Mouse (Mus musculus): ENCODE data around the gene Vmn1r56. TPM values are rescaled to one million over a fixed set of nuclear protein-coding genes. Genes with fewer than 3 reads are reported as not detected.
"Not testable (repeated sequence)": the region's sequence is repeated elsewhere in the genome, so short reads cannot be mapped to it uniquely, and the experiment has no call there.

Vmn1r56 gene
- polyA plus RNA-seq (2015; fragmentation: Nextera tagmentation; extraction: Ambion mirVana) = not detected in 2 replicates

DNA sequence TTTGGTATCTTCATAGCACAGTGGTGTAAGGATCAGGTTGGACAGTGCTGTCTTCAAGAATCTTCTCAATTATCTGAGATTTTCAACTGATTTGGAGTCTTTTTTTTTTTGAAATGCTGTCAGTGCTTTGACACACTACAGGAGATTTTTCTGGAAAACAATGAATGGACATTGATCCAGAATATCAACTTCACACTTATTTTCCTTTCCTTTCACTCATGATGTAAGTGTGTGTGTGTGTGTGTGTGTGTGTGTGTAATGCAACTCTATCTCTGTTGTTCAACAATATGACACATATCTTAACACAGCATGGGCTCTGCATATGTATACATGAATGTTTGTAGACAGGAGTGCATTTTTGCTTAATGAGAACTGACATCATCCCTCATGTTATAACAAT is at the start of gene Vmn1r56:
Gene Vmn1r56, minus strand, starts transcription at position 101 of the 400 bp plus-strand sequence.
- not testable (repeated sequence) for H3K27me3 ChIP-seq (ENCODE audit: control insufficient read depth, insufficient read depth, low read length); H3K4me2 ChIP-seq (ENCODE audit: low read depth, low read length); H3K9me3 ChIP-seq (replicated peaks; ENCODE audit: control insufficient read depth, low read length); ATAC-seq (replicated peaks; ENCODE audit: extremely low read depth, insufficient read depth, low FRiP score); H3K9ac ChIP-seq (ENCODE audit: low read length); H3K36me3 ChIP-seq (ENCODE audit: control insufficient read depth, insufficient read depth); H3K27ac ChIP-seq (ENCODE audit: low read length); H3K4me3 ChIP-seq (ENCODE audit: low read length); H3K4me1 ChIP-seq (ENCODE audit: control insufficient read depth, insufficient read depth, low read length)

DNA sequence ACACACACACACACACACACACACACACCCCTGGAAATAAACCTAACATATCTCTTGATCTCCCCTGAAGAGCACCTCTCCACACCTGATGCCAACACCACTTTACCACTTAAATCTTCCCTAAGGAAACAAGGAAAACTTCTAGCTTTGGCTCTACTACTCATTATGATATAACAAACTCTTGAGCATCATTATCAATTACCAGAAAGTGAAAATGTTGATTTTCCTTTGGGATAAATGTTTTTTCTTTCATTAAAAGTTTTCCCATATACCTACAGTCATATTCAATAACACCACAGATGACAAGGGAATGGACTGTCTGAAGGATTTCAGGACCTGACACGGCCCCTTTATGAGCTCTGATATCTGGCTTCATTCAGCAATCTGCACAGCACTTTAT is 21.6 kb upstream of the Vmn1r56 start, which contains the start of gene Vmn1r57:
Gene Vmn1r57, plus strand, starts transcription at position 301 of the 400 bp plus-strand sequence.
- not testable (repeated sequence) for H3K9ac ChIP-seq (ENCODE audit: low read length); H3K27ac ChIP-seq (ENCODE audit: low read length); H3K4me2 ChIP-seq (ENCODE audit: low read depth, low read length); H3K27me3 ChIP-seq (ENCODE audit: control insufficient read depth, insufficient read depth, low read length); ATAC-seq (replicated peaks; ENCODE audit: extremely low read depth, insufficient read depth, low FRiP score); H3K4me1 ChIP-seq (ENCODE audit: control insufficient read depth, insufficient read depth, low read length); H3K4me3 ChIP-seq (ENCODE audit: low read length); H3K9me3 ChIP-seq (replicated peaks; ENCODE audit: control insufficient read depth, low read length); H3K36me3 ChIP-seq (ENCODE audit: control insufficient read depth, insufficient read depth)
- WGBS = 28% methylated on average over 1 of the region's 1 CpGs

DNA sequence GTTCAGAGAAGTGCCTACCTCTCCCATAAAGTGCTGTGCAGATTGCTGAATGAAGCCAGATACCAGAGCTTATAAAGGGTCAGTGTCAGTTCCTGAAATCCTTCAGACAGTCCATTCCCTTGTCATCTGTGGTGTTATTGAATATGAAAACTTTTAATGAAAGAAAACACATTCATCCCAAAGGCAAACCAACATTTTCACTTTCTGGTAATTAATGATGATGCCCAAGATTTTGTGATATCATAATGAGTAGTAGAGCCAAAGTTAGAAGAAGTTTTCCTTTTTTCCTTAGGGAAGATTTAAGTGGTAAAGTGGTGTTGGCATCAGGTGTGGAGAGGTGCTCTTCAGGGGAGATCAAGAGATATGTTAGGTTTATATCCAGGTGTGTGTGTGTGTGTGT is 47.0 kb downstream of the Vmn1r56 start, which contains the start of gene Vmn1r55:
Gene Vmn1r55, minus strand, starts transcription at position 101 of the 400 bp plus-strand sequence.
- H3K9ac ChIP-seq (ENCODE audit: low read length); H3K36me3 ChIP-seq (ENCODE audit: control insufficient read depth, insufficient read depth); H3K27ac ChIP-seq (ENCODE audit: low read length); H3K4me2 ChIP-seq (ENCODE audit: low read depth, low read length); H3K4me3 ChIP-seq (ENCODE audit: low read length); H3K4me1 ChIP-seq (ENCODE audit: control insufficient read depth, insufficient read depth, low read length); ATAC-seq (replicated peaks; ENCODE audit: extremely low read depth, insufficient read depth, low FRiP score); H3K9me3 ChIP-seq (replicated peaks; ENCODE audit: control insufficient read depth, low read length); H3K27me3 ChIP-seq (ENCODE audit: control insufficient read depth, insufficient read depth, low read length): not testable (repeated sequence)

Other genes starting within 250 kb of the Vmn1r56 start
- 5.9 and 10.4 TPM in 2 replicates for gene Sbk2, start 232.3 kb downstream of the Vmn1r56 start, polyA plus RNA-seq (2015; fragmentation: Nextera tagmentation; extraction: Ambion mirVana)
- gene Sbk3, start 225.6 kb downstream of the Vmn1r56 start, polyA plus RNA-seq (2015; fragmentation: Nextera tagmentation; extraction: Ambion mirVana) = 0.72 and 0.84 TPM in 2 replicates
- 25.8 and 31.3 TPM in 2 replicates for gene Zfp579, start 200.6 kb downstream of the Vmn1r56 start, polyA plus RNA-seq (2015; fragmentation: Nextera tagmentation; extraction: Ambion mirVana)
- 14.1 and 15.1 TPM in 2 replicates for gene Zfp524, start 182.3 kb downstream of the Vmn1r56 start, polyA plus RNA-seq (2015; fragmentation: Nextera tagmentation; extraction: Ambion mirVana)
- 25.6 and 26.2 TPM in 2 replicates for gene Fiz1, start 182.1 kb downstream of the Vmn1r56 start, polyA plus RNA-seq (2015; fragmentation: Nextera tagmentation; extraction: Ambion mirVana)
- 0.95 TPM in 1 of 2 replicates, not detected in the other for gene Gm44973, start 181.3 kb downstream of the Vmn1r56 start, polyA plus RNA-seq (2015; fragmentation: Nextera tagmentation; extraction: Ambion mirVana)
- 3.9 and 4.0 TPM in 2 replicates for gene Zfp865, start 176.4 kb downstream of the Vmn1r56 start, polyA plus RNA-seq (2015; fragmentation: Nextera tagmentation; extraction: Ambion mirVana)
- gene Ccdc106, start 176.2 kb downstream of the Vmn1r56 start, polyA plus RNA-seq (2015; fragmentation: Nextera tagmentation; extraction: Ambion mirVana) = 1.5 and 2.3 TPM in 2 replicates
- not detected in 2 replicates for gene 4632433K11Rik, start 162.6 kb downstream of the Vmn1r56 start, polyA plus RNA-seq (2015; fragmentation: Nextera tagmentation; extraction: Ambion mirVana)
- gene Zfp784, start 158.3 kb downstream of the Vmn1r56 start, polyA plus RNA-seq (2015; fragmentation: Nextera tagmentation; extraction: Ambion mirVana) = 6.3 and 6.8 TPM in 2 replicates
- 14.9 and 15.2 TPM in 2 replicates for gene Zfp580, start 145.2 kb downstream of the Vmn1r56 start, polyA plus RNA-seq (2015; fragmentation: Nextera tagmentation; extraction: Ambion mirVana)
- gene U2af2, start 134.6 kb downstream of the Vmn1r56 start, polyA plus RNA-seq (2015; fragmentation: Nextera tagmentation; extraction: Ambion mirVana) = 72.8 and 75.3 TPM in 2 replicates
- 55.8 and 56.9 TPM in 2 replicates for gene Epn1, start 116.5 kb downstream of the Vmn1r56 start, polyA plus RNA-seq (2015; fragmentation: Nextera tagmentation; extraction: Ambion mirVana)
- not detected in 2 replicates for gene Rfpl4, start 79.8 kb downstream of the Vmn1r56 start, polyA plus RNA-seq (2015; fragmentation: Nextera tagmentation; extraction: Ambion mirVana)
- gene Rasl2-9, start 70.8 kb downstream of the Vmn1r56 start, polyA plus RNA-seq (2015; fragmentation: Nextera tagmentation; extraction: Ambion mirVana) = 1.8 and 2.7 TPM in 2 replicates
- gene Vmn1r55, start 47.1 kb downstream of the Vmn1r56 start, polyA plus RNA-seq (2015; fragmentation: Nextera tagmentation; extraction: Ambion mirVana) = 0.01 TPM in 1 of 2 replicates, not detected in the other
- gene Vmn1r57, start 21.7 kb upstream of the Vmn1r56 start, polyA plus RNA-seq (2015; fragmentation: Nextera tagmentation; extraction: Ambion mirVana) = not detected in 2 replicates
- gene Gm5065, start 153.8 kb upstream of the Vmn1r56 start, polyA plus RNA-seq (2015; fragmentation: Nextera tagmentation; extraction: Ambion mirVana) = not detected in 2 replicates
- gene Nlrp2, start 154.3 kb upstream of the Vmn1r56 start, polyA plus RNA-seq (2015; fragmentation: Nextera tagmentation; extraction: Ambion mirVana) = not detected in 2 replicates
- gene Vmn1r58, start 216.6 kb upstream of the Vmn1r56 start, polyA plus RNA-seq (2015; fragmentation: Nextera tagmentation; extraction: Ambion mirVana) = not detected in 2 replicates